ENCODE assay signal across 22 mouse cellular contexts in genomic region chr6:39427276-39428003, GRCm38 (mm10). TPM values are rescaled to one million over a fixed set of nuclear protein-coding genes. Genes with fewer than 3 reads are reported as not detected.
DNase-seq lines count a peak whose midpoint lies in the region; ATAC-seq and TF ChIP-seq lines count a peak whose summit lies in the region.
"Had no signal": no experiment of that assay in that cellular context is flagged by ENCODE, and none has a peak within 500 bp of the region (broad histone marks: within the 10 kb centered on the region; RNA-seq: fewer than 3 reads in every experiment).

No protein-coding gene starts in this region.

- 84% methylated on average over 4 of the region's 4 CpGs for WGBS in kidney, embryonic 14.5 days

- no peak overlapping the region for H3K4me2 ChIP-seq in kidney, embryonic 14.5 days (replicated peaks; ENCODE audit: low read depth, low read length)
- H3K4me2 ChIP-seq: hindbrain, embryonic 15.5 days; intestine, embryonic 15.5 days; neural tube, embryonic 15.5 days had no signal

- H3K27me3 ChIP-seq in ES-Bruce4 (ENCODE audit: control insufficient read depth, insufficient read depth, low read length, poor library complexity, severe bottlenecking): no peaks in the 10 kb centered on the region
- no peaks in the 10 kb centered on the region for H3K27me3 ChIP-seq in kidney, embryonic 14.5 days (ENCODE audit: control insufficient read depth, insufficient read depth, low read length)
- H3K27me3 ChIP-seq: hindbrain, embryonic 15.5 days; intestine, embryonic 15.5 days; neural tube, embryonic 15.5 days had no signal

- no peak for TF ChIP-seq POLR2A in ES-Bruce4 (IDR thresholded peaks at IDR 0.05; ENCODE audit: insufficient read depth, low read length)

- no peak overlapping the region for H3K4me3 ChIP-seq in ES-Bruce4 (ENCODE audit: low read depth, low read length)
- no peak overlapping the region for H3K4me3 ChIP-seq in kidney, embryonic 14.5 days (ENCODE audit: low read length)
- H3K4me3 ChIP-seq: hindbrain, embryonic 15.5 days; intestine, embryonic 15.5 days; neural tube, embryonic 15.5 days had no signal

- H3K4me1 ChIP-seq in ES-Bruce4 (ENCODE audit: control insufficient read depth, insufficient read depth, low read length): peaks cover 6% of the 10 kb centered on the region
- no peaks in the 10 kb centered on the region for H3K4me1 ChIP-seq in kidney, embryonic 14.5 days (ENCODE audit: control insufficient read depth, insufficient read depth, low read length)
- H3K4me1 ChIP-seq: hindbrain, embryonic 15.5 days; intestine, embryonic 15.5 days; neural tube, embryonic 15.5 days had no signal

- no peak overlapping the region for H3K9ac ChIP-seq in ES-Bruce4 (ENCODE audit: low read depth, poor library complexity, severe bottlenecking)
- no peak overlapping the region for H3K9ac ChIP-seq in kidney, embryonic 14.5 days (ENCODE audit: low read depth, low read length)
- H3K9ac ChIP-seq: hindbrain, embryonic 15.5 days; intestine, embryonic 15.5 days; neural tube, embryonic 15.5 days had no signal

- no peaks in the 10 kb centered on the region for H3K9me3 ChIP-seq in ES-Bruce4 (replicated peaks; ENCODE audit: control insufficient read depth, insufficient read depth, low read length, poor library complexity, severe bottlenecking)
- H3K9me3 ChIP-seq in kidney, embryonic 14.5 days (ENCODE audit: control insufficient read depth, low read length): no peaks in the 10 kb centered on the region
- H3K9me3 ChIP-seq: hindbrain, embryonic 15.5 days; intestine, embryonic 15.5 days; neural tube, embryonic 15.5 days had no signal

- DNase-seq in 3T3-L1 (ENCODE audit: low read depth, low spot score): peak; percentile 96
- no peak for DNase-seq in adrenal gland, postnatal 25 days
- no peak for DNase-seq in spleen, postnatal 10 days (ENCODE audit: low spot score in 2 of 2)
- DNase-seq: adrenal gland, adult 8-10 months; cerebellum, postnatal 10 days; heart, adult 18-20 months; heart, postnatal 36 days; left cerebral cortex, postnatal 4 days; spleen, adult 18-20 months; thymus, postnatal 4 days had no signal

- H3K27ac ChIP-seq in ES-Bruce4 (ENCODE audit: insufficient read depth, low read length): peak overlapping the region; percentile 48
- H3K27ac ChIP-seq in kidney, embryonic 14.5 days (ENCODE audit: low read depth, low read length): no peak overlapping the region
- H3K27ac ChIP-seq: hindbrain, embryonic 15.5 days; intestine, embryonic 15.5 days; kidney, postnatal 0 days; neural tube, embryonic 15.5 days had no signal

- ATAC-seq in erythroblast, adult 5-6 weeks (replicated peaks; ENCODE audit: low FRiP score, poor library complexity, severe bottlenecking): peak; percentile 50
- peak; percentile 24; the same call in 1 of the 2 replicates for ATAC-seq in megakaryocyte progenitor cell, adult 5-6 weeks (replicated peaks; ENCODE audit: poor library complexity)
- no peak for ATAC-seq in kidney, embryonic 14.5 days (ENCODE audit: low FRiP score, low TSS enrichment)
- ATAC-seq: CD4-positive, CD25-positive, alpha-beta regulatory T cell, adult 4 months; intestine, embryonic 15.5 days; midbrain, embryonic 16.5 days had no signal

- TF ChIP-seq EP300 in ES-Bruce4 (IDR thresholded peaks at IDR 0.05; ENCODE audit: insufficient read depth, low read depth, low read length): 0 out of 2 replicates have a peak, but pooled peaks have one; percentile 8

- no peak for TF ChIP-seq CTCF in ES-Bruce4 (IDR thresholded peaks at IDR 0.05; ENCODE audit: low read depth, low read length)

- no peaks in the 10 kb centered on the region for H3K36me3 ChIP-seq in ES-Bruce4 (ENCODE audit: control insufficient read depth, insufficient read depth, low read length, poor library complexity, severe bottlenecking)
- no peaks in the 10 kb centered on the region for H3K36me3 ChIP-seq in kidney, embryonic 14.5 days (ENCODE audit: control insufficient read depth, insufficient read depth, low read length)
- H3K36me3 ChIP-seq: hindbrain, embryonic 15.5 days; intestine, embryonic 15.5 days; neural tube, embryonic 15.5 days had no signal

RNA-seq across cellular contexts. Expression of gene Mkrn1, which starts 7.2 kb away (rescaled TPM):
- 350 and 361 TPM in 2 replicates for polyA plus RNA-seq in ES-Bruce4 (2011; ENCODE audit: insufficient read depth, insufficient read length, low read depth, missing spikeins)
- total RNA-seq in erythroblast, adult 5-6 weeks (2015; ENCODE audit: low replicate concordance): 1,353 and 1,373 TPM in 2 replicates
- 1,538 and 2,743 TPM in 2 replicates for total RNA-seq in erythroblast, adult 5-6 weeks (2017; ENCODE audit: low replicate concordance)
- 43.6 and 49.2 TPM in 2 replicates for total RNA-seq in megakaryocyte progenitor cell, adult 5-6 weeks (2015)
- 31.7 and 34.4 TPM in 2 replicates for total RNA-seq in megakaryocyte progenitor cell, adult 5-6 weeks (2017)
- 70.6 and 103 TPM in 2 replicates for total RNA-seq in adrenal gland, postnatal 25 days (2021)
- 45.5 and 65.2 TPM in 2 replicates for polyA plus RNA-seq in kidney, embryonic 14.5 days (2014; fragmentation: Nextera tagmentation; extraction: Ambion mirVana)

RNA-seq across cellular contexts. Expression of gene Rab19, which starts 46.5 kb away (rescaled TPM):
- polyA plus RNA-seq in ES-Bruce4 (2011; ENCODE audit: insufficient read depth, insufficient read length, low read depth, missing spikeins): 0.90 and 1.3 TPM in 2 replicates
- 0.84 TPM in 1 of 2 replicates, not detected in the other for total RNA-seq in erythroblast, adult 5-6 weeks (2015; ENCODE audit: low replicate concordance)
- total RNA-seq in erythroblast, adult 5-6 weeks (2017; ENCODE audit: low replicate concordance): 0.26 and 2.9 TPM in 2 replicates
- total RNA-seq in megakaryocyte progenitor cell, adult 5-6 weeks (2015): 0.37 TPM in 1 of 2 replicates, not detected in the other
- total RNA-seq in megakaryocyte progenitor cell, adult 5-6 weeks (2017): 0.34 and 0.42 TPM in 2 replicates
- total RNA-seq in adrenal gland, postnatal 25 days (2021): 0.52 and 1.2 TPM in 2 replicates
- polyA plus RNA-seq in kidney, embryonic 14.5 days (2014; fragmentation: Nextera tagmentation; extraction: Ambion mirVana): 1.7 and 3.6 TPM in 2 replicates
- total RNA-seq: layer of hippocampus, adult 18-20 months; left cerebral cortex, adult 18-20 months; left cerebral cortex, postnatal 4 days had no signal
- polyA plus RNA-seq: midbrain, embryonic 16.5 days had no signal

RNA-seq across cellular contexts. Expression of gene Slc37a3, which starts 50.0 kb away (rescaled TPM):
- 49.6 and 52.7 TPM in 2 replicates for polyA plus RNA-seq in ES-Bruce4 (2011; ENCODE audit: insufficient read depth, insufficient read length, low read depth, missing spikeins)
- 0.42 and 3.1 TPM in 2 replicates for total RNA-seq in erythroblast, adult 5-6 weeks (2015; ENCODE audit: low replicate concordance)
- 1.7 and 9.2 TPM in 2 replicates for total RNA-seq in erythroblast, adult 5-6 weeks (2017; ENCODE audit: low replicate concordance)
- total RNA-seq in megakaryocyte progenitor cell, adult 5-6 weeks (2015): 0.59 and 0.73 TPM in 2 replicates
- total RNA-seq in megakaryocyte progenitor cell, adult 5-6 weeks (2017): 1.7 and 3.4 TPM in 2 replicates
- total RNA-seq in adrenal gland, postnatal 25 days (2021): 29.0 and 40.6 TPM in 2 replicates
- polyA plus RNA-seq in kidney, embryonic 14.5 days (2014; fragmentation: Nextera tagmentation; extraction: Ambion mirVana): 42.5 and 52.7 TPM in 2 replicates

Comparison
In these comparisons a context has a peak if more than half of its experiments do, and no peak if none do; other contexts are left out.
1. RNA of gene Mkrn1, which starts 7.2 kb away (total RNA-seq): 1,353 to 2,743 TPM in erythroblast, adult 5-6 weeks; 70.6 to 103 TPM in adrenal gland, postnatal 25 days and 31.7 to 49.2 TPM in megakaryocyte progenitor cell, adult 5-6 weeks; every median in the first group is over 10 times any median in the second.